Mouse (Mus musculus): ENCODE data around the gene Hoxb5.

DNA sequence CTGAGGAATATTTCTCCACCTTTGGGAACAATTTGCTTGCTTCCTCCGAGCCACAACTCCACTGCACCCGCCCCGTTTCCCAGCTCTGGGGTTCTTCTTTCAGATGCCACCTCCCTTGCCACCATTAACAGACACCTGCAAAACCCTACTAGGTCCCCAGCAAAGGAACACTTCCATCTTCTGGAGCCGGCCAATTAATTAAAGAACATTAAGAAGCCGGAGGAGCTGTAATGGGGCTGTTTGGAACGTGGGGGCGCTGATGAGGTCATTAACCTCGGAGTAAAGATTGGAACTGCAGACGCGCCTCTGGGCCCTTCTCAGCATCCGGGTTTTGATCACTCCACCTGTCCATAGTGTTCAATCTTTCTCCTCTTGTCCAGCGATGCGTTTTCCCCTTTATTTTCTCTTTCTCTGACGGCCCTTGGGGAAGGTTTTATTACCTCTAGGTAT is 47.1 kb upstream of the Hoxb5 start:
- no peak for TF ChIP-seq CTCF (IDR thresholded peaks at IDR 0.05; ENCODE audit: low read depth)
- no peak for TF ChIP-seq EP300 (optimal IDR thresholded peaks at IDR 0.05)

Measured in stomach, postnatal 0 days (tissue).